Mouse (Mus musculus): Measurements from ENCODE around the gene Tmem150a.

GRCm38 (mm10) chr6:72329019-72329418 lies 26.2 kb upstream of the Tmem150a start:
- TF ChIP-seq EP300 (IDR thresholded peaks at IDR 0.05; ENCODE audit: low read depth) (no peak), CTCF (IDR thresholded peaks at IDR 0.05; ENCODE audit: low read depth) (no peak)

Measured in liver, embryonic 14.5 days (tissue).